Mouse (Mus musculus): ENCODE data around the gene Wbp1l. TPM values are rescaled to one million over a fixed set of nuclear protein-coding genes. Genes with fewer than 3 reads are reported as not detected.

The Wbp1l gene
- total RNA-seq, 1 experiment from 2014 or later, result 79.3 TPM

GRCm38 (mm10) chr19:46592751-46593439 lies 6.0 kb upstream of the Wbp1l start:
- ATAC-seq (ENCODE audit: extremely low read depth, insufficient number of reproducible peaks, low FRiP score, poor library complexity, severe bottlenecking), result no peak

DNA sequence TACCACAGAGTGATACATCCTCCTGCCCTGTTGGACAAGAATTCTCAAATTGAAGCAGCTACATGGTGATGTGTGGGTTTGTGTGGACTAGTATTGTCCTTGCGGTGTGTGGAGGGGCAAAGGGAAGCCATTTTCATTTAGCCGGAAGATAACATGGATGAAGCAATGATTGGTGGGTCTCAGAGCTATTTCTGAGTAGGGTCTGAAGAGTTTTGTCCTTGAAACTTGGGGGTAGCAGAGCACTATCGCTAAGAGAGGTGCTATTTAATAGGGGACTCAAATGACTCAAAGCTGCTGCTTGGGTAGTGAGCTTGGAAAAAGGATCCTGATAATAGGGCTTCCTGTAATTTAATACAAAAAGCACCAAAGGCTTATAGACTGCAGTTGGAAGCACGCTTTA lies 697 bp upstream of the Wbp1l start:
- ATAC-seq (ENCODE audit: extremely low read depth, insufficient number of reproducible peaks, low FRiP score, poor library complexity, severe bottlenecking), result no peak

DNA sequence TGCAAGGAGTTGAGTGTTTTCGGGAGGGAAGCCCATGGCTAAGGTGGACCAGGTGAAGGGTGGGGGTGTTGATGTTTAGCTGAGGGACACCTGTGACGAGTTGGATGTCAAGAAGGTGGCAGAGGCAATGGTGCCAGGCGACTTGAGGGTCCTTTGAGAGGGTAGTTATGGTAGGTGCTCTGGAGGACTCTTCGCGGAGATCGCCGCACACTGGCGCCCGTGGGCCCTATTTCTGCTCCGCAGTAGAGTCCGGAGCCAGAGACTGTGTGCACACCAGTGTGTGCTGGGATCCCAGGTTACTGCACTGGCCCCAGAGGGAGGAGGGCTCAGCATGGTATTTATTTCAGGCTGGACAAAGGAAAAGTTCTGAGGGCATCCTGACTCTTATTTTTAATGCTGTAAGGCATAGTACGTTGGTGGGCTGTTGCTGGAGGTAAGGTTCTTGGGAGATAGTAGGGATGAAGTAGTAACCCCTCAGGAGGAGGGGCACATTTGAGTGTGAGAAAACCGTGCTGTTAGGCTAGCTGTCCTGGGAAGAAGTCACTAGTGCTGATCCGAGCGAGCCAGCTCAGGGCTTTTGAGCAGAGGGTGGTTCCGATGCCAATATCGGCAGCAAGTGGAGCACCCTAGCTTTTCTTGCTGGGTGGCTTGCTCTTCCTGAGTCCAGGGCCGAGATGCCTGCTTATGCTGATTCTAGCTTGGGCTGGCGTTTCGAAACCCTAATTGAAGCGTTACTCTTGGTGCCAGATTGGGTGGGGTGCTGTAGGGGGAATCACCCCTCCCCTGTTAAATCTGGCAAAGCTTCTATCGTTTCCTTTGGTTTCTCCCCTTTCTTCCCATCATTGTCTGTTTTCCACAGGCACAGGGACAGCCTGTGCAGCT lies 732 bp downstream of the Wbp1l start:
- ATAC-seq (ENCODE audit: extremely low read depth, insufficient number of reproducible peaks, low FRiP score, poor library complexity, severe bottlenecking), result no peak

- no peak for ATAC-seq (ENCODE audit: extremely low read depth, insufficient number of reproducible peaks, low FRiP score, poor library complexity, severe bottlenecking)
These were observed 1.5 kb downstream of the Wbp1l start for GRCm38 (mm10) chr19:46600371-46600770.

DNA sequence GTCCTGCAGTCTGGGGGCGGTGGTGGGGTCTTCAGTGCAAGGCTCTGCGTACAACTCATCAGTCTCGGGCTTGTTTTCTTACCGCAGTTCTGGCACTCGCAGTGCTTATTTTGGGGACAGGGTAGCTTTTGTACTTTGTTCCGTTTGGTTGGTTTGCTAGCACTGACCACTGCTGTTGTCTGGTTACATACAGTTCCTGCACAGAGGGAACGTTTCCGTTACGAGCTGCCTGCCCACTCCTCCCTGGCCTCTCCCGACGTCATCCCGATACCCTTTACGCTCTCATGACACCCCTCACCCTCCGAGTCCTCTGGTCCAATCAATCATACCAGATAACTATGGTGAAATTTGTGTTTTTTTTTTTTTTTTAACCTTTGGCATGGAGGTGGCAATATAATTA lies 2.6 kb downstream of the Wbp1l start:
- ATAC-seq (ENCODE audit: extremely low read depth, insufficient number of reproducible peaks, low FRiP score, poor library complexity, severe bottlenecking), result no peak

DNA sequence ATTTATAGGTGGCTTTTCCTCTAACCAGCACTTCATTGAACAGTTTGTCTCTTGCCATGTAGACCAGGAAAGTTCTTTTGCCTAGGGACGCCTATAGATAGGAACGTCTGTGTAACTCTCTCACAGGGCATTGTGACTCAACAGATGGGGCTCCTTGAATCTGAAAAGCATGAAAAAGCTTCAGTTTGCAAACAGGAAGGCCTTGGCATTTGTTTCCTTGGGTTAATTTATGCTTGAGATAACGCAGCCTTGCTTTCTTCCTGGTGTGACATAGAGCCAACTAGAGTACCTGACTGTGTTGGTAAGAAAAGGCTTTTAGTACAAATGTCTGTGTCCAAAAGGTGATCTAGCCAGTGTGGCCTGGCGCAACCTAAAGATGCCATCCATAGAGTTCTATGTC lies 3.5 kb downstream of the Wbp1l start:
- ATAC-seq (ENCODE audit: extremely low read depth, insufficient number of reproducible peaks, low FRiP score, poor library complexity, severe bottlenecking), result no peak

GRCm38 (mm10) chr19:46606718-46607117 lies 7.8 kb downstream of the Wbp1l start:
- no peak for ATAC-seq (ENCODE audit: extremely low read depth, insufficient number of reproducible peaks, low FRiP score, poor library complexity, severe bottlenecking)

GRCm38 (mm10) chr19:46607424-46607823 lies 8.5 kb downstream of the Wbp1l start:
- ATAC-seq (ENCODE audit: extremely low read depth, insufficient number of reproducible peaks, low FRiP score, poor library complexity, severe bottlenecking), result peak; percentile 44; the same call in 1 of the 2 replicates

- ATAC-seq (ENCODE audit: extremely low read depth, insufficient number of reproducible peaks, low FRiP score, poor library complexity, severe bottlenecking), result no peak
These were observed 9.3 kb downstream of the Wbp1l start for GRCm38 (mm10) chr19:46608158-46608557.

- ATAC-seq (ENCODE audit: extremely low read depth, insufficient number of reproducible peaks, low FRiP score, poor library complexity, severe bottlenecking), result no peak
These were observed 17.5 kb downstream of the Wbp1l start for GRCm38 (mm10) chr19:46616378-46616777.

GRCm38 (mm10) chr19:46617361-46617760 lies 18.5 kb downstream of the Wbp1l start:
- ATAC-seq (ENCODE audit: extremely low read depth, insufficient number of reproducible peaks, low FRiP score, poor library complexity, severe bottlenecking), result no peak

DNA sequence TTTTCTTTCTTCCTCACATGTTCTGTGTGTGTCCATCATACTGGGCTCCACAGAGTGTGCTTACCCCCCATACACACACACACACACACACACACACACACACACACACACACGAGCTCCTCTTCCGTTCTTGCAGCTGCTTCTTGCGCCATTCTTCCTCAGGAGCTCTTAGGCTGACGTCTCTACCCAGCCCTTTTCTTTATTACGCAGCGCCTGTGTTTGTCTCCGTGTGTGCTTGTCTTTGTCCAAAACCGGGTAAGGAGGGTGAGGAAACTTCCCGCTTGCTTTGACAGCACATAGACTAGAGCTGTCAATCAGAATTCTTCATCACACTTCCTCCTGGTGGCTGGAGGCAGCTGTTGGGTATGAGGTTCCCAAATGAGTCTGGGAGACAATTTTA lies 19.4 kb downstream of the Wbp1l start:
- peak; percentile 86 for ATAC-seq (ENCODE audit: extremely low read depth, insufficient number of reproducible peaks, low FRiP score, poor library complexity, severe bottlenecking)

GRCm38 (mm10) chr19:46619001-46619400 lies 20.1 kb downstream of the Wbp1l start:
- ATAC-seq (ENCODE audit: extremely low read depth, insufficient number of reproducible peaks, low FRiP score, poor library complexity, severe bottlenecking), result no peak

- ATAC-seq (ENCODE audit: extremely low read depth, insufficient number of reproducible peaks, low FRiP score, poor library complexity, severe bottlenecking), result no peak
These were observed 20.6 kb downstream of the Wbp1l start for GRCm38 (mm10) chr19:46619518-46619917.

GRCm38 (mm10) chr19:46620016-46620808 lies 21.3 kb downstream of the Wbp1l start:
- no peak for ATAC-seq (ENCODE audit: extremely low read depth, insufficient number of reproducible peaks, low FRiP score, poor library complexity, severe bottlenecking)

DNA sequence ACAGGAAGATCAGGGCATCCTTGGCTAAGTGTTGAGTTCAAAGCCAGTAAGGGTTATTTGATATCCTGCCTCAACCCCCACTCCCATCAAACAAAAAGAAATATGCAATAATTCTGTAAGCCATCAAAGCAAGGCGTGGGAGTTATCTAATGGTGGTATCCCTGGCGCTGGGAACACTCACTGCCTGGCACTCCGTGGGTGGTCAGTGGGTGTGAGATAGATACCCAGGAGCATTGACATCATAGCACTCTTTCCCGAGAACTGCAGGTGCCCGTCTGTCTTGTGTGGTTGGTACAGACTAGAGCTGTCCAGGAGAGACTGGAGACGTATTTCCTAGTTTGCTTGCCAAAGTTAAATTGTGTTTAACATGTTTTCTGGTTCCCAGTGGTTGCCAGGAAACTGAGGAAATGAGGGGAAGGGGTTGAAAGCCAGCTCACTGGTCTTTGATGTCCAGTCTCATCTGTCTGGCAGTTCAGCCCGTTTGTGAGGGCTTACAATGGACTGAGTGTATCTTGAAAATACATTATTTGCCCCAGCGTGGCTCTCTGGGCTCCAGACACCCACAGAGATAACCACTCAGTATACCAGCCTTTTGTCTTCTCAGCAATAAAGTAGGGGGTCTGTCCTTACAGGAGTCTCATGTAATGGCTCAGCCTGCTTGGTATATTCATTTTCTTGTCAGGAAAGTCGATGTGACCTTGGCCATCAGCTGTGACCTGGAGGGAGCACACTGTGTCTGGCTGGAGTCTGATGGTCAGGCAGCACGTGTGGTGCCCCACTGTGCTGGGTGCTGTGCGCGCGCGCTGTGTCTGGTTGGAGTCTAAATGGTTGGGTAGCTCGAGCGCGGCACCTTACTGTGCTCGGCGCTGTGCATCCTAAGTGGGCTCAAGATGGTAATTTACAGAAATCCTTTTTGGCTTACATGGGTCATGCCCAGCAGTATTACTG lies 22.6 kb downstream of the Wbp1l start:
- ATAC-seq (ENCODE audit: extremely low read depth, insufficient number of reproducible peaks, low FRiP score, poor library complexity, severe bottlenecking), result no peak

DNA sequence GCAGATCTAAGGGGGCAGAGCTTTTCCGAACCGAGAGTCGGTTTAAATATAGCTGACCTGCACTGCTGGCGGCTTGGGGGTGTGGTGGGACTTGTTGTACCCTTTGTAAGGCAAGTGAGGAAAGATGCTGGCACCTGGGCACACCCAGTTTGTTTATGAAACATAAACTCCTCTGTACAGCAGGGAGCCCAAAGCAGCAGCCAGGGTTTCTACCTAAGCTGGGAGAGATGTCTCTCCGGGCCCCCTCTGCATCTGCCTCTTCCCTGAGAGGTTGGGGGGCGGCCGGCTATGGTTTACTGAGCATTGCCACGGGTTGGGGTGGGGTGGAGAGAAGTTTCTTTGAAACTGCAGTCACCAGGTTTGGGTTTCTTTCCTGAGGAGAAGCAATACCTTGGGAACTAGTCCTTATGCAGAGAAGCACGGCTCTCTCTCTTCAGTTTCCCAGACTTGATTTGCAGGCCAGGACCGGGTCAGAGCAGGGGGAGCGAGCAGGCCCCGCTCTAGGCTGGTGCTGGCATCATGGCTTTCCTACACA lies 23.8 kb downstream of the Wbp1l start:
- no peak for ATAC-seq (ENCODE audit: extremely low read depth, insufficient number of reproducible peaks, low FRiP score, poor library complexity, severe bottlenecking)

GRCm38 (mm10) chr19:46623194-46623667 lies 24.3 kb downstream of the Wbp1l start:
- ATAC-seq (ENCODE audit: extremely low read depth, insufficient number of reproducible peaks, low FRiP score, poor library complexity, severe bottlenecking), result no peak

Data from neutrophil, adult 5-6 weeks (primary cell).